Mouse (Mus musculus) heart, embryonic 15.5 days (tissue): ENCODE data around the gene Klf14. TPM values are rescaled to one million over a fixed set of nuclear protein-coding genes. Genes with fewer than 3 reads are reported as not detected.

Experiments
- ATAC-seq: fragments of 200-750 bp; cut with Nextera tagmentation; replicated peaks from 2 replicates; pipeline ENCODE4 v1.8.0; 2017; ENCODE audit warnings: low read depth, moderate TSS enrichment; ENCODE audit not compliant: insufficient number of reproducible peaks, insufficient read depth, low FRiP score
- H3K27ac ChIP-seq: fragments of 300-500 bp; sonication (generic); 2 replicates; pipeline ENCODE4 v1.5.1; 2015; ENCODE audit warnings: mild to moderate bottlenecking, inconsistent platforms
- H3K27me3 ChIP-seq: fragments of 300-500 bp; sonication (generic); 2 replicates; pipeline ENCODE4 v1.6.1; 2015; ENCODE audit warnings: inconsistent platforms
- H3K36me3 ChIP-seq: fragments of 300-500 bp; sonication (generic); 2 replicates; pipeline ENCODE4 v1.6.1; 2015; ENCODE audit warnings: mild to moderate bottlenecking, inconsistent platforms
- H3K4me1 ChIP-seq: fragments of 300-500 bp; sonication (generic); replicated peaks from 2 replicates; pipeline ENCODE4 v1.6.1; 2015; ENCODE audit warnings: inconsistent platforms
- H3K4me2 ChIP-seq: fragments of 300-500 bp; sonication (generic); 2 replicates; pipeline ENCODE4 v1.6.1; 2015; ENCODE audit warnings: inconsistent platforms, mild to moderate bottlenecking, moderate library complexity
- H3K4me3 ChIP-seq: fragments of 300-500 bp; sonication (generic); 2 replicates; pipeline ENCODE4 v1.5.1; 2015; ENCODE audit warnings: mild to moderate bottlenecking, inconsistent platforms
- H3K9ac ChIP-seq: fragments of 300-500 bp; sonication (generic); 2 replicates; pipeline ENCODE4 v1.6.1; 2015; ENCODE audit warnings: mild to moderate bottlenecking, inconsistent platforms
- H3K9me3 ChIP-seq: fragments of 300-500 bp; sonication (generic); replicated peaks from 2 replicates; pipeline ENCODE4 v1.6.1; 2016; ENCODE audit warnings: inconsistent platforms
- WGBS: fragments of 180-500 bp; shearing (Covaris S2); methylation state at CpG from one replicate; pipeline ENCODE4 v1.1.7; 2015; ENCODE audit warnings: mixed read lengths; 5-methylcytosine and 5-hydroxymethylcytosine counted together
- polyA plus RNA-seq: library from polyadenylated mRNA; unstranded; fragments of >200 nt; fragmentation: Nextera tagmentation; extraction: Ambion mirVana; gene quantifications from 2 replicates; pipeline ENCODE4 v1.2.1, GENCODE M21; 2015

The Klf14 gene
- polyA plus RNA-seq, 1 experiment from 2014 or later: 1.8 TPM

GRCm38 (mm10) chr6:30921826-30922225 is 37.1 kb downstream of the Klf14 start:
- no peak overlapping the region for H3K4me2 ChIP-seq
- no peak overlapping the region for H3K27ac ChIP-seq
- H3K4me3 ChIP-seq: no peak overlapping the region
- 78% methylated on average over 10 of the region's 11 CpGs for WGBS
- no peaks in the 10 kb centered on the region for H3K36me3 ChIP-seq
- no peak overlapping the region for H3K9ac ChIP-seq
- ATAC-seq: no peak
- H3K9me3 ChIP-seq: no peaks in the 10 kb centered on the region
- no peaks in the 10 kb centered on the region for H3K4me1 ChIP-seq
- no peaks in the 10 kb centered on the region for H3K27me3 ChIP-seq

GRCm38 (mm10) chr6:30920834-30921675 is 37.8 kb downstream of the Klf14 start:
- Histone ChIP-seq H3K4me1 (no peaks in the 10 kb centered on the region), H3K4me3 (peak overlapping the region; percentile 40), H3K36me3 (no peaks in the 10 kb centered on the region), H3K9me3 (no peaks in the 10 kb centered on the region), H3K4me2 (peak overlapping the region; percentile 58), H3K27me3 (no peaks in the 10 kb centered on the region), H3K27ac (no peak overlapping the region), H3K9ac (0 out of 2 replicates have a peak overlapping the region, but pooled peaks have one; percentile 28)
- WGBS: 35% methylated on average over 21 of the region's 21 CpGs
- no peak for ATAC-seq

- H3K4me1 ChIP-seq: no peaks in the 10 kb centered on the region
- no peaks in the 10 kb centered on the region for H3K27me3 ChIP-seq
- H3K4me2 ChIP-seq: no peak within 1 kb of the TSS
- no peak within 1 kb of the TSS for H3K4me3 ChIP-seq
- 79% methylated on average over 2 of the region's 2 CpGs for WGBS
- no peaks in the 10 kb centered on the region for H3K36me3 ChIP-seq
- ATAC-seq: no peak
- no peak within 1 kb of the TSS for H3K9ac ChIP-seq
- H3K9me3 ChIP-seq: no peaks in the 10 kb centered on the region
- no peak within 1 kb of the TSS for H3K27ac ChIP-seq
Observed at GRCm38 (mm10) chr6:30915473-30915872, 43.4 kb downstream of the Klf14 start, which contains the start of gene Tsga13. TSS of gene Tsga13 (minus strand) at chr6:30915573.

GRCm38 (mm10) chr6:30907970-30908369 is 50.9 kb downstream of the Klf14 start:
- no peak for ATAC-seq
- WGBS: 66% methylated on average over 3 of the region's 3 CpGs
- no peak overlapping the region for H3K4me3 ChIP-seq
- no peaks in the 10 kb centered on the region for H3K4me1 ChIP-seq
- no peak overlapping the region for H3K4me2 ChIP-seq
- no peak overlapping the region for H3K9ac ChIP-seq
- no peaks in the 10 kb centered on the region for H3K36me3 ChIP-seq
- H3K27ac ChIP-seq: no peak overlapping the region
- no peaks in the 10 kb centered on the region for H3K27me3 ChIP-seq
- H3K9me3 ChIP-seq: no peaks in the 10 kb centered on the region

Other genes starting within 250 kb of the Klf14 start
- gene Mest, start 235.5 kb downstream of the Klf14 start, polyA plus RNA-seq: 1,527 and 1,993 TPM in 2 replicates
- 19.2 and 19.6 TPM in 2 replicates for gene Copg2, start 62.3 kb downstream of the Klf14 start, polyA plus RNA-seq
- 0.21 and 0.30 TPM in 2 replicates for gene Tsga13, start 43.5 kb downstream of the Klf14 start, polyA plus RNA-seq